Mouse (Mus musculus): ENCODE measurements around the gene Prickle1.

DNA sequence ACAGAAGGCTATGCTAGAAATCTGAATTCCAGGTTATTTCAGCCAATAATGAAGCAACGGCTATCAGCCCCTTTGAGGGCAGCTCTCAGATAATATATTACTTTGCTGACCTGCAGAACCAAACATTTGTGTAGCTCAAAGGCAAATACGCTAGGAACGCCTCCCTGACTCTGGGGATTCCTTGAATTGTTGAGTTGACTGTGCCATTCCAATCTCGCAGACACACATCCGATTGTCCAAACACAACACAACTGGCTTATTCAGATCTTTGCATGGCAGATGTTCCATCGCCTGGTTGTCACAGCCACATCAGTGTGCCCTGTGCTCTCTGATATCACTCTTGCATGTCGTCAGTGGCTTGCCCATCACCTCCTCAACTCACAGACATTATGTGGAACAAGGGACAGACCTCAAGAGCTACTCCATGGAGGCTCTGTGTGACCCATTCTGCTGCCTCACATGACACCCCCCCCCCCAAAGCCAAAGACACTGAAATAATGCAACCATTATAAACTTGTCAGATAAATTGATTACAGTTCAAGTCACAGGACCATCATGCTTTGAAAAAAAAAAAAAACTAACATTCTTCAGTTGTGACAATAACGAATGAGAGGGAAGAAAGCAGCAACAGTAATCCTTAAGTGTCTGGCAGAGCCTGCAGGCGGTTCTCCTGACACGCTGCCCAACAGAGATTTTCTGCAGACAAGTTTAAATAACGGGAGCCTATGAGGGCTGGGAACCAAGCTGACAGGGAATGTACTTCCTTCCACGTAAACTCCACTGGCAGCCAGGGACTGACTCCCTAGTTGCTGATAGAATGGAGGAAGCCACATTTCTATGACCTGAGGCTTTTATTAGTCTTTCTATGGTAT lies 65.6 kb downstream of the Prickle1 start:
- TF ChIP-seq TCF12 (IDR thresholded peaks at IDR 0.05; ENCODE audit: insufficient read depth, poor library complexity, severe bottlenecking) (no peak), POLR2A (IDR thresholded peaks at IDR 0.05; ENCODE audit: insufficient read length, low read depth) (no peak), MYOG (IDR thresholded peaks at IDR 0.05; ENCODE audit: control insufficient read depth in 1 of 3, insufficient read depth in 1 of 3, insufficient read length in 2 of 3, low read depth in 2 of 3) (no peak), REST (IDR thresholded peaks at IDR 0.05; ENCODE audit: insufficient read depth, insufficient read length) (no peak), E2F4 (IDR thresholded peaks at IDR 0.05; ENCODE audit: insufficient read depth) (no peak), USF1 (IDR thresholded peaks at IDR 0.05; ENCODE audit: low read depth) (no peak)
